ENCODE assay signal across 31 mouse cellular contexts in the genomic region with DNA sequence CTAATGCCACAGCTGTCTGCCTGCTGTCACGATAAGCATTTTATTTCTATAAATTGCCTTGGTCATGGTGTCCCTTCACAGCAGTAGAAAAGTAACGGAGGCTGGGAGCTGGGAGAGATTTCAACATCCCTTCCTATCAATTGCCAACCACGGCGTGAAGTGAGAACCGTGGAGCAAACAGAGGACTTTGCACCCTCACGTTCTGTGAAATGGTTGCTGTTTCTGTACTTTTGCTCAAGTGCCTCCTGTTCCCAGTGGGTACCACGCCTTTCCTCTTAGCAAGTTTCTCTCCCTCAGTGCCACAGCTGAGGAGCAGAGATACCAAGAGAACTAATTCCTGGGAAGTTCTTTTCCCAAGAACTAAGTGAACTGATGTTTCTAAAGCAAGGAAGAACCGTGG.
DNase-seq lines count a peak whose midpoint lies in the region; ATAC-seq and TF ChIP-seq lines count a peak whose summit lies in the region.
"Had no signal": no experiment of that assay in that cellular context is flagged by ENCODE, and none has a peak within 500 bp of the region (broad histone marks: within the 10 kb centered on the region; RNA-seq: fewer than 3 reads in every experiment).

No protein-coding gene starts in this region.

- no peaks in the 10 kb centered on the region for H3K27me3 ChIP-seq in kidney, adult 2 months (replicated peaks; ENCODE audit: control insufficient read depth, insufficient read depth, low read length)
- no peaks in the 10 kb centered on the region for H3K27me3 ChIP-seq in liver, postnatal 0 days (ENCODE audit: insufficient read depth, low read length)
- H3K27me3 ChIP-seq in liver, embryonic 11.5 days (replicated peaks; ENCODE audit: control insufficient read depth, insufficient read depth, low read length): no peaks in the 10 kb centered on the region
- no peaks in the 10 kb centered on the region for H3K27me3 ChIP-seq in intestine, embryonic 16.5 days (replicated peaks; ENCODE audit: control insufficient read depth, insufficient read depth, low read length)
- H3K27me3 ChIP-seq: CH12.LX; embryonic facial prominence, embryonic 13.5 days; forebrain, embryonic 13.5 days; heart, embryonic 13.5 days; Patski had no signal

- TF ChIP-seq EP300 in liver, postnatal 0 days (IDR thresholded peaks at IDR 0.05; ENCODE audit: low read depth): no peak

- no peaks in the 10 kb centered on the region for H3K9me3 ChIP-seq in liver, postnatal 0 days (ENCODE audit: low read length)
- no peaks in the 10 kb centered on the region for H3K9me3 ChIP-seq in liver, embryonic 11.5 days (ENCODE audit: control insufficient read depth, low read length)
- H3K9me3 ChIP-seq in intestine, embryonic 16.5 days (ENCODE audit: control insufficient read depth, low read length): peaks cover 4% of the 10 kb centered on the region; the same call in 1 of the 2 replicates
- H3K9me3 ChIP-seq: embryonic facial prominence, embryonic 10.5 days; embryonic facial prominence, embryonic 13.5 days; forebrain, embryonic 13.5 days; heart, embryonic 10.5 days had no signal

- peak; percentile 54 for ATAC-seq in liver, postnatal 0 days
- no peak for ATAC-seq in liver, embryonic 11.5 days (replicated peaks; ENCODE audit: low FRiP score)
- ATAC-seq in intestine, embryonic 16.5 days: peak; percentile 43
- ATAC-seq: forebrain, embryonic 13.5 days; forebrain, embryonic 16.5 days; hindbrain, postnatal 0 days; Patski had no signal

- DNase-seq in kidney, adult 2 months: peak; percentile 33
- no peak for DNase-seq in kidney, postnatal 14 days
- no peak for DNase-seq in liver, postnatal 0 days
- no peak for DNase-seq in liver, embryonic 11.5 days (ENCODE audit: low spot score)
- DNase-seq in brain, adult 2 months (ENCODE audit: low read depth, low spot score): peak; percentile 52
- no peak for DNase-seq in ovary, postnatal 10 days (ENCODE audit: low spot score)
- no peak for DNase-seq in heart, adult 11 months
- DNase-seq: adrenal gland, postnatal 10 days; B cell, adult 2 months; cerebellum, adult 11-12 months; cerebellum, adult 8-10 months; cerebellum, postnatal 10 days; cerebellum, postnatal 36 days; embryo, embryonic 11 days; gastrocnemius, postnatal 25 days; heart, adult 2 months; heart, postnatal 14 days; heart, postnatal 4 days had no signal

- TF ChIP-seq POLR2A in kidney, adult 2 months (IDR thresholded peaks at IDR 0.05; ENCODE audit: low read depth, low read length): no peak

- no peaks in the 10 kb centered on the region for H3K4me1 ChIP-seq in kidney, adult 2 months (ENCODE audit: control insufficient read depth, insufficient read depth, low read length)
- H3K4me1 ChIP-seq in liver, postnatal 0 days (ENCODE audit: insufficient read depth): no peaks in the 10 kb centered on the region
- no peaks in the 10 kb centered on the region for H3K4me1 ChIP-seq in liver, embryonic 11.5 days (replicated peaks; ENCODE audit: control insufficient read depth, insufficient read depth, low read length)
- no peaks in the 10 kb centered on the region for H3K4me1 ChIP-seq in intestine, embryonic 16.5 days (ENCODE audit: control insufficient read depth, insufficient read depth, low read length)
- H3K4me1 ChIP-seq: forebrain, embryonic 13.5 days had no signal

- no peak overlapping the region for H3K4me3 ChIP-seq in kidney, adult 2 months (ENCODE audit: insufficient read depth, low read depth, low read length)
- H3K4me3 ChIP-seq in liver, postnatal 0 days (ENCODE audit: low read depth, low read length): no peak overlapping the region
- no peak overlapping the region for H3K4me3 ChIP-seq in liver, embryonic 11.5 days (ENCODE audit: low read depth, low read length)
- H3K4me3 ChIP-seq in intestine, embryonic 16.5 days (ENCODE audit: low read length): no peak overlapping the region
- H3K4me3 ChIP-seq: embryonic facial prominence, embryonic 10.5 days; embryonic facial prominence, embryonic 13.5 days; erythroblast, embryonic 14.5 days; forebrain, embryonic 13.5 days; heart, adult 2 months; heart, embryonic 10.5 days; heart, embryonic 13.5 days had no signal

- 83% methylated on average over 8 of the region's 8 CpGs for WGBS in kidney, adult 2 months
- WGBS in liver, postnatal 0 days (ENCODE audit: insufficient replicate concordance): 62% methylated on average over 8 of the region's 8 CpGs
- 85% methylated on average over 8 of the region's 8 CpGs for WGBS in liver, embryonic 11.5 days
- 74% methylated on average over 8 of the region's 8 CpGs for WGBS in intestine, embryonic 16.5 days

- TF ChIP-seq CTCF in kidney, adult 2 months (conservative IDR thresholded peaks at IDR 0.05; ENCODE audit: insufficient read depth, insufficient read length, low read depth, low read length): no peak
- TF ChIP-seq CTCF in liver, postnatal 0 days (IDR thresholded peaks at IDR 0.05; ENCODE audit: low read depth): no peak

- H3K9ac ChIP-seq in liver, postnatal 0 days (replicated peaks): no peak overlapping the region
- H3K9ac ChIP-seq in liver, embryonic 11.5 days (ENCODE audit: low read depth, low read length): no peak overlapping the region
- H3K9ac ChIP-seq in intestine, embryonic 16.5 days (ENCODE audit: low read depth, low read length): no peak overlapping the region
- H3K9ac ChIP-seq: embryonic facial prominence, embryonic 13.5 days; forebrain, embryonic 13.5 days; heart, embryonic 13.5 days; hindbrain, embryonic 14.5 days had no signal

- no peak overlapping the region for H3K27ac ChIP-seq in kidney, adult 2 months (ENCODE audit: insufficient read depth, low read depth, low read length)
- H3K27ac ChIP-seq in liver, postnatal 0 days (ENCODE audit: low read depth): no peak overlapping the region
- H3K27ac ChIP-seq in liver, embryonic 11.5 days (ENCODE audit: low read depth, low read length): no peak overlapping the region
- no peak overlapping the region for H3K27ac ChIP-seq in intestine, embryonic 16.5 days (ENCODE audit: low read length)
- H3K27ac ChIP-seq: embryonic facial prominence, embryonic 10.5 days; embryonic facial prominence, embryonic 13.5 days; forebrain, embryonic 13.5 days; heart, adult 2 months; heart, embryonic 10.5 days; heart, embryonic 13.5 days; hindbrain, embryonic 14.5 days; hindbrain, postnatal 0 days had no signal

- no peak overlapping the region for H3K4me2 ChIP-seq in liver, postnatal 0 days (ENCODE audit: low read depth, low read length)
- no peak overlapping the region for H3K4me2 ChIP-seq in liver, embryonic 11.5 days
- no peak overlapping the region for H3K4me2 ChIP-seq in intestine, embryonic 16.5 days (ENCODE audit: low read depth, low read length)
- H3K4me2 ChIP-seq: embryonic facial prominence, embryonic 13.5 days; forebrain, embryonic 13.5 days; heart, embryonic 13.5 days; hindbrain, embryonic 14.5 days had no signal

- H3K36me3 ChIP-seq in kidney, adult 2 months (ENCODE audit: control insufficient read depth, insufficient read depth, low read length): no peaks in the 10 kb centered on the region
- no peaks in the 10 kb centered on the region for H3K36me3 ChIP-seq in liver, postnatal 0 days (replicated peaks; ENCODE audit: insufficient read depth, low read length)
- H3K36me3 ChIP-seq in liver, embryonic 11.5 days (ENCODE audit: control insufficient read depth, insufficient read depth, low read length): no peaks in the 10 kb centered on the region
- H3K36me3 ChIP-seq in intestine, embryonic 16.5 days (ENCODE audit: control insufficient read depth, insufficient read depth, low read length): no peaks in the 10 kb centered on the region
- H3K36me3 ChIP-seq: embryonic facial prominence, embryonic 10.5 days; embryonic facial prominence, embryonic 13.5 days; G1E; heart, embryonic 10.5 days; heart, embryonic 13.5 days had no signal

Comparison
In these comparisons a context has a peak if more than half of its experiments do, and no peak if none do; other contexts are left out.
1. DNase-seq: peak in kidney, adult 2 months (single experiment) and brain, adult 2 months (single experiment); none in kidney, postnatal 14 days (single experiment), liver, postnatal 0 days (single experiment), liver, embryonic 11.5 days (single experiment), ovary, postnatal 10 days (single experiment) and heart, adult 11 months (single experiment).